Mouse (Mus musculus) intestine, postnatal 0 days (tissue): ENCODE measurements around the gene Hspb3. TPM values are rescaled to one million over a fixed set of nuclear protein-coding genes. Genes with fewer than 3 reads are reported as not detected.
A peak's percentile ranks its signal among the peaks of the same experiment; 100 is the strongest.

Experiments
- ATAC-seq: fragments of 200-750 bp; cut with Nextera tagmentation; 2 replicates; pipeline ENCODE4 v1.8.0; 2017; ENCODE audit warnings: mild to moderate bottlenecking, moderate TSS enrichment, moderate library complexity
- H3K27ac ChIP-seq: fragments of 300-500 bp; sonication (generic); 2 replicates; pipeline ENCODE4 v1.5.1; 2014; ENCODE audit warnings: mild to moderate bottlenecking, low read depth, low read length, moderate library complexity
- H3K27me3 ChIP-seq: fragments of 300-500 bp; sonication (generic); replicated peaks from 2 replicates; pipeline ENCODE4 v1.6.1; 2014; ENCODE audit warnings: low read length, mixed read lengths; ENCODE audit not compliant: control insufficient read depth, insufficient read depth
- H3K36me3 ChIP-seq: fragments of 300-500 bp; sonication (generic); 2 replicates; pipeline ENCODE4 v1.6.1; 2014; ENCODE audit warnings: mild to moderate bottlenecking, moderate library complexity; ENCODE audit not compliant: control insufficient read depth, insufficient read depth
- H3K4me1 ChIP-seq: fragments of 300-500 bp; sonication (generic); replicated peaks from 2 replicates; pipeline ENCODE4 v1.6.1; 2014; ENCODE audit warnings: antibody characterized with exemption, low read length, mixed read lengths; ENCODE audit not compliant: control insufficient read depth, insufficient read depth
- H3K4me2 ChIP-seq: fragments of 300-500 bp; sonication (generic); replicated peaks from 2 replicates; pipeline ENCODE4 v1.6.1; 2014; ENCODE audit warnings: low read depth, mild to moderate bottlenecking, moderate library complexity
- H3K4me3 ChIP-seq: fragments of 300-500 bp; sonication (generic); 2 replicates; pipeline ENCODE4 v1.5.1; 2014; ENCODE audit warnings: low read depth, low read length
- H3K9ac ChIP-seq: fragments of 300-500 bp; sonication (generic); 2 replicates; pipeline ENCODE4 v1.6.1; 2014; ENCODE audit warnings: mild to moderate bottlenecking, low read depth, low read length
- H3K9me3 ChIP-seq: fragments of 300-500 bp; sonication (generic); 2 replicates; pipeline ENCODE4 v1.6.1; 2016; ENCODE audit warnings: mixed run types; ENCODE audit not compliant: control insufficient read depth
- CTCF ChIP-seq: sonication (generic); IDR thresholded peaks from 2 replicates; pipeline ENCODE4 v1.5.1; 2016; ENCODE audit warnings: low read depth, mild to moderate bottlenecking, control low read depth, antibody characterized with exemption, moderate library complexity
- whole genome bisulfite sequencing: fragments of 180-500 bp; shearing (Covaris S2); extraction: QIAGEN DNeasy Blood & Tissue Kit; methylation state at CpG from one replicate; pipeline ENCODE4 v1.1.7; 2014; 5-methylcytosine and 5-hydroxymethylcytosine counted together
- polyA plus RNA-seq: library from polyadenylated mRNA; unstranded; fragments of >200 nt; fragmentation: Nextera tagmentation; extraction: Ambion mirVana; gene quantifications from 2 replicates; pipeline ENCODE4 v1.2.1, GENCODE M21; 2015

Hspb3 gene
- polyA plus RNA-seq, 1 experiment from 2014 or later, result 0.25 TPM

DNA sequence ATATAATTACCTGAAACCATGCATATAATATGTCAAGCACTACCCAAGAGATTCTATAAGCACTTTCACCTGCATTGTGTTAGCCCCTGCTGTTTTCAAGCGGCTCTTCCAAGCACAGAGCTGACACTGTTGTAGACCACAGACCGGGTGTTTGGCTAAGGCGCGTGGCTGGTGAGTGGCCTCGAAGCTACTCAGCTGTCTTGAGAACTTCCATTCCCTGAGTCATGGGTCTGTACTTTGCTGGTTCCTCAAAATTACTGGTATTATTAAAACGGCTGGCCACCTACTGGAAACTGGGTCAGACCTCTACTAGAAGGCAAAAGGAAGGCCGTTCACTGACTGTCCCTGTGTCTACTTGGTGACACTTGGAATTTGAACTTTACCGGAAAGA is 40.6 kb downstream of the Hspb3 start:
- H3K9me3 ChIP-seq, result no peaks in the 10 kb centered on the region
- no peaks in the 10 kb centered on the region for H3K4me1 ChIP-seq
- no peak overlapping the region for H3K9ac ChIP-seq
- no peak overlapping the region for H3K4me2 ChIP-seq
- H3K27me3 ChIP-seq, result no peaks in the 10 kb centered on the region
- no peak for ATAC-seq
- H3K4me3 ChIP-seq, result no peak overlapping the region
- 76% methylated on average over 8 of the region's 8 CpGs for WGBS
- no peak for TF ChIP-seq CTCF
- no peak overlapping the region for H3K27ac ChIP-seq
- no peaks in the 10 kb centered on the region for H3K36me3 ChIP-seq

DNA sequence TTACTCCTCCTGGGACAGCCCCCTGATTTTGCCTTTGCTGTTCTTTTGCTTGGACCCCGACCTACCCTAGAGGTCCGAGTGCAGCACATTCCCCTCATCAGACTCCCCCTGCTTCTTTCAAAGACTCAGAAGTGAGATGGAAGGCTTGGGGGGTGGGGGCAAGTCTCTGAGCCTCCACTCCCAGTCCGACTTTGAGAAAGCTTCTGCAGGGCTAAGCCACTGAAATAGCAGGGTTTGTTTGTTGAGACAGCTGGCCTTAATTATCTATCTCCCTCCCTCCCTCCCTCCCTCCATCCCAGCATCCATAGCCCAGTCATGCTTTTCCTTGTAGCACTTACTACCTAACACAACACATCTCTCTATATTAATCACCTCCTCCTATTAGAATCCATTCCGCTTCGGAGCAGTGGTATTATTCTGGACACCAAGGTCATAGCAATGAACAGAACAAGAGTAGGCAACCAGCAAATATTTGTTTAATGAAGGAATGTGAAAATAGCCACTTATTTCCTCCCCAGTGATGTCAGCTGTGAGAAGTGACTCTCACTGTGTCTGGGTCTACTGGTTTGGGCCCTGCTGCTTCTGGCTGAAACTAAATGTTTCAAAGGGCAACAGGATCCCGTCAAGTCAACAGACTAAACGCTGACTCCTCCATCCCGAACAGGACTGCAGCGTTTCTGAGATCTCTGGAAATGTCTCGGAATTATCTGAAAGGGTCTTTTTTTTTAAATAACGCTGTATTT is 41.2 kb downstream of the Hspb3 start:
- H3K9ac ChIP-seq, result no peak overlapping the region

DNA sequence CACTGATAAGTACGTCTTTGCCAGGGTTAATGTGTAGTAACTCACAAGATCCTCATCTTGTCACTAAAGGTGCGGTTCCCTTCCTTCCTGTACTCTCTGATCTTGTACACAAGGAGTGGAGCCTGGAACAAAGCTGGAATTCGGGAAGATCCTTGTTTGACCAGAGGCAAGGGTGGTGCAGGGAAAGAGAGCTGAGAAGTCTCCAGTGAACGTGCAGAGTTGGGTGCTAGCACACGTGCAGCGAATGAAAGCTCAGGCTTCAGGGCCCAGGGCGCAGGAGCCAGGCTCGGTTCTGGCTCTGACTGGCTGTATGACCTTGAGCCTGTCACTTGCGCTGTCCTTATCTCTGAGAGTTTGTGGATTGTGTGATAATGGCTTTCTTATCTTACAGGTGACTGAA is 44.5 kb downstream of the Hspb3 start:
- Histone ChIP-seq H3K36me3 (no peaks in the 10 kb centered on the region), H3K27me3 (no peaks in the 10 kb centered on the region), H3K27ac (no peak overlapping the region), H3K9me3 (no peaks in the 10 kb centered on the region), H3K4me2 (peak overlapping the region; percentile 75), H3K9ac (no peak overlapping the region), H3K4me3 (no peak overlapping the region), H3K4me1 (no peaks in the 10 kb centered on the region; the same call in none of the 2 replicates)
- peak; percentile 62 for ATAC-seq
- no peak for TF ChIP-seq CTCF
- 38% methylated on average over 9 of the region's 9 CpGs for WGBS

More for the DNA sequence above, 41.2 kb downstream of the Hspb3 start:
- H3K4me1 ChIP-seq, result no peaks in the 10 kb centered on the region
- no peaks in the 10 kb centered on the region for H3K9me3 ChIP-seq
- no peaks in the 10 kb centered on the region for H3K36me3 ChIP-seq
- H3K27me3 ChIP-seq, result no peaks in the 10 kb centered on the region
- H3K27ac ChIP-seq, result no peak overlapping the region
- no peak overlapping the region for H3K4me3 ChIP-seq
- no peak for TF ChIP-seq CTCF
- no peak for ATAC-seq
- WGBS, result 44% methylated on average over 11 of the region's 11 CpGs
- H3K4me2 ChIP-seq, result no peak overlapping the region

DNA sequence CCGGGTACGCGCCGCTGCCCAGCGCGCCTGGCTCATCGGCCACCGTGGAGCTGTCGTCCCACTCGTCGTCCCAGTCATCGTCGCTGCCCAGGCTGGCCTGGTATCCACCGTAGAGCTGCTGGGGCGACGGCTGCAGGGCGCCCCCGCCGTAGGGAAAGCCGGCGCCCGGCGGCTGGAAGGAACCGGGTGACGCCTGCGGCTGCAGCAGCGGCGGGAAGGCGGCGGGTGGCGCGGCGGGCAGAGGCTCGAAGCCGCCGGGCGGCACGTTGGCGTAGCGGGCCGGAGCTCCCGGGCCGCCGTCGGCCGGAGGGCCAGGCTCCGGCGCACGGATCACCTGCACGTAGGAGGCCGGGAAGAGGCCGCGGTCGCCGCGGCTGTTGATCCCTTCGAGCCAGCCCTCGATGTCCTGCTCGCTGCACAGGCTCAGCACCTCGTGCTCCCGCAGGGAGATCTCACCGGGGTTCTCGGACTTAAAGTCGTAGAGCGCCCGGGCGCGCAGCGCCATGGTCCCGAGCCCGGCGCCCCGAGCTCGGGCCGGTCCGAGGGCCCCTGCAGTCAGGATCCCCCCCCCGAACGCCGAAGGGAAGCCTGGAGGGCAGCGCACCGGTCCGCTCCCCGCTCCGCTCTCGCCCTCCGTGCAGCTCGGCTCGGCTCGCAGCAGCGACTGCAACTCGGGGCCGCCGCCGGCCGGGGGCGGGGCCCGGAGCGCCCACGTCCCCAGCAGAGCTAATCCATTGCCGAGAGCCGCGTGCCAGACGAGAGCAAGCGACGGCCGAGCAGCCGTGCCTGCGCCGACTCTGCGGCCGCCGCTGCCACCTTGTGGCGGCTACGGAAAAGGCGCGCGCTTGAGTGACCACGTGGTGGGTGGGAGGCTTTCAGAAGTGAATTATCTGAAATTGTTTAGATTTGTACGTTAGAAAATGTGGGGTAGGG is 45.3 kb downstream of the Hspb3 start, which contains the start of gene Snx18:
TSS of gene Snx18 (minus strand) at position 674 of the 933 bp plus-strand sequence.
- Histone ChIP-seq H3K9ac (peak within 1 kb of the TSS; percentile 85), H3K4me1 (no peaks in the 10 kb centered on the region; the same call in none of the 2 replicates), H3K9me3 (no peaks in the 10 kb centered on the region), H3K4me2 (peak within 1 kb of the TSS; percentile 75), H3K27me3 (no peaks in the 10 kb centered on the region), H3K36me3 (no peaks in the 10 kb centered on the region), H3K4me3 (peak within 1 kb of the TSS; percentile 74), H3K27ac (peak within 1 kb of the TSS; percentile 91)
- peak; percentile 91 for ATAC-seq
- WGBS, result under 1% methylated on average over 114 of the region's 119 CpGs
- TF ChIP-seq CTCF, result peak; percentile 99

DNA sequence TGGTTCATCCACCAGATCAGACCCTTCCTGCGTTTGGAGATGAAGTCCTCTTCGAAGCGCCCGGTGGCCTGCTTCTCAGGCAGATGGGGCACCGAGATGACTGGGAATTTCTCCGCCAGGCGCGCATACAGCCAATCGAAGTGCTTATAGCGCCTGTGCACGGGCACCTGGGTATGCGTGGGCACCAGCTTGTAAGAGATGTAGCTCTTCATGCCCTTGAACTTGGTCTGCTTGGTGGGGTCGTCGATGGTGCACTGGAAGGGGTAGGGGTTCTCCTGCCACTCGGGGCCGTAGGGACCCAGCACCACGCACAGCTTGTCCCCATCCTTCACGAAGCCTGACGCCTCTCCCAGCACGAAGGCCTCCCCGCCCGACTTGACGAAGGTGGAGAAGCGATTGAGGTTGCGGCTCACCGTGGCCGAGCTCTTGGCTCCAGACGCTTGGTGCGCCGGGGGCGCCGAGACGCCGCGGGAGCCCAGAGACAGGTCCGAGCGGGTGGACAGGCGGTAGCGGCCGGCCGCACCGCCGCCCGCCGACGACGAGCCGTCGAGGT is 46.1 kb downstream of the Hspb3 start:
- 12% methylated on average over 49 of the region's 49 CpGs for WGBS
- H3K4me1 ChIP-seq, result peaks cover 3% of the 10 kb centered on the region
- no peak for ATAC-seq
- peak overlapping the region; percentile 85 for H3K9ac ChIP-seq
- no peaks in the 10 kb centered on the region for H3K27me3 ChIP-seq
- peak overlapping the region; percentile 75 for H3K4me2 ChIP-seq
- peak overlapping the region; percentile 91 for H3K27ac ChIP-seq
- H3K4me3 ChIP-seq, result peak overlapping the region; percentile 74
- H3K36me3 ChIP-seq, result no peaks in the 10 kb centered on the region
- H3K9me3 ChIP-seq, result no peaks in the 10 kb centered on the region
- TF ChIP-seq CTCF, result no peak
